Mouse (Mus musculus) megakaryocyte progenitor cell, adult 5-6 weeks (primary cell): ENCODE measurements around the gene Eif5a2. TPM values are rescaled to one million over a fixed set of nuclear protein-coding genes. Genes with fewer than 3 reads are reported as not detected.
"Not testable (repeated sequence)": the region's sequence is repeated elsewhere in the genome, so short reads cannot be mapped to it uniquely, and the experiment has no call there.

ENCODE experiments used
- ATAC-seq: replicated peaks from 2 replicates; pipeline ENCODE4 v1.8.0; 2016; ENCODE audit warnings: mild to moderate bottlenecking, moderate TSS enrichment, inconsistent platforms; ENCODE audit not compliant: poor library complexity
- total RNA-seq, 2 experiments: library from RNA; stranded (forward) in 1 of 2; stranded (reverse) in 1 of 2; fragments of 157-497, 149-512 nt in 1 of 2; fragments of 200-1000 nt in 1 of 2; gene quantifications; 2 replicates each; pipeline versions ENCODE4 v1.2.3 to v1.2.4; 2015 to 2017

The Eif5a2 gene
- total RNA-seq (2015), result 2.1 and 3.0 TPM in 2 replicates
- 1.4 and 2.5 TPM in 2 replicates for total RNA-seq (2017)

- peak; percentile 94 for ATAC-seq
These were observed at the start of gene Eif5a2 for GRCm38 (mm10) chr3:28780994-28781393. Gene Eif5a2, plus strand, starts transcription at chr3:28781276.

- no peak for ATAC-seq
These were observed 46.4 kb upstream of the Eif5a2 start for GRCm38 (mm10) chr3:28734712-28735111.

- no peak for ATAC-seq
These were observed 44.1 kb upstream of the Eif5a2 start for GRCm38 (mm10) chr3:28736981-28737380.

GRCm38 (mm10) chr3:28740353-28740752, 40.7 kb upstream of the Eif5a2 start:
- no peak for ATAC-seq

- ATAC-seq, result no peak
These were observed 37.8 kb upstream of the Eif5a2 start for GRCm38 (mm10) chr3:28743251-28743650.

GRCm38 (mm10) chr3:28745835-28746483, 35.1 kb upstream of the Eif5a2 start:
- ATAC-seq, result peak; percentile 100

GRCm38 (mm10) chr3:28748151-28748550, 32.9 kb upstream of the Eif5a2 start:
- no peak for ATAC-seq

GRCm38 (mm10) chr3:28748956-28749355, 32.1 kb upstream of the Eif5a2 start:
- ATAC-seq, result no peak

GRCm38 (mm10) chr3:28755477-28755876, 25.6 kb upstream of the Eif5a2 start:
- ATAC-seq, result no peak

GRCm38 (mm10) chr3:28761225-28761789, 19.8 kb upstream of the Eif5a2 start:
- ATAC-seq, result no peak

- ATAC-seq, result no peak
These were observed 14.1 kb upstream of the Eif5a2 start for GRCm38 (mm10) chr3:28766935-28767334.

- no peak for ATAC-seq
These were observed 12.9 kb upstream of the Eif5a2 start for GRCm38 (mm10) chr3:28768222-28768621.

GRCm38 (mm10) chr3:28772919-28773318, 8.2 kb upstream of the Eif5a2 start:
- ATAC-seq, result not testable (repeated sequence)

GRCm38 (mm10) chr3:28775361-28775760, 5.7 kb upstream of the Eif5a2 start:
- ATAC-seq, result peak; percentile 81

GRCm38 (mm10) chr3:28775958-28776357, 5.1 kb upstream of the Eif5a2 start:
- ATAC-seq, result peak; percentile 65

- ATAC-seq, result peak; percentile 17
These were observed 4.6 kb upstream of the Eif5a2 start for GRCm38 (mm10) chr3:28776491-28776890.

GRCm38 (mm10) chr3:28780511-28780910, 565 bp upstream of the Eif5a2 start:
- ATAC-seq, result no peak; the same call in 1 of the 2 replicates

- peak; percentile 1; the same call in 1 of the 2 replicates for ATAC-seq
These were observed 346 bp downstream of the Eif5a2 start for GRCm38 (mm10) chr3:28781422-28781821.

- no peak for ATAC-seq
These were observed 772 bp downstream of the Eif5a2 start for GRCm38 (mm10) chr3:28781848-28782247.

GRCm38 (mm10) chr3:28784176-28784575, 3.1 kb downstream of the Eif5a2 start:
- no peak for ATAC-seq

- 0 out of 2 replicates have a peak, but pooled peaks have one; percentile 20 for ATAC-seq
These were observed 13.8 kb downstream of the Eif5a2 start for GRCm38 (mm10) chr3:28794835-28795234.

GRCm38 (mm10) chr3:28805301-28806097, 24.4 kb downstream of the Eif5a2 start, which contains the start of gene Rpl22l1:
Gene Rpl22l1, plus strand, starts transcription at chr3:28805436.
- peak; percentile 94 for ATAC-seq
